Mouse (Mus musculus) midbrain, embryonic 16.5 days (tissue): Measurements from ENCODE around the gene Hlcs. TPM values are rescaled to one million over a fixed set of nuclear protein-coding genes. Genes with fewer than 3 reads are reported as not detected.

Source experiments
- ATAC-seq: fragments of 200-750 bp; cut with Nextera tagmentation; 2 replicates; pipeline ENCODE4 v1.8.0; 2017; ENCODE audit warnings: moderate TSS enrichment
- H3K27ac ChIP-seq: fragments of 300-500 bp; sonication (generic); 2 replicates; pipeline ENCODE4 v1.5.1; 2014; ENCODE audit warnings: mild to moderate bottlenecking, low read length, mixed read lengths
- H3K27me3 ChIP-seq: fragments of 300-500 bp; sonication (generic); 2 replicates; pipeline ENCODE4 v1.6.1; 2014; ENCODE audit warnings: low read depth, low read length, mixed read lengths; ENCODE audit not compliant: control insufficient read depth, insufficient read depth
- H3K36me3 ChIP-seq: fragments of 300-500 bp; sonication (generic); 2 replicates; pipeline ENCODE4 v1.6.1; 2014; ENCODE audit warnings: mild to moderate bottlenecking, low read length, moderate library complexity, mixed read lengths; ENCODE audit not compliant: control insufficient read depth, insufficient read depth
- H3K4me1 ChIP-seq: fragments of 300-500 bp; sonication (generic); 2 replicates; pipeline ENCODE4 v1.6.1; 2014; ENCODE audit warnings: mild to moderate bottlenecking, low read length, mixed read lengths; ENCODE audit not compliant: control insufficient read depth, insufficient read depth
- H3K4me2 ChIP-seq: fragments of 300-500 bp; sonication (generic); 2 replicates; pipeline ENCODE4 v1.6.1; 2014; ENCODE audit warnings: mild to moderate bottlenecking, low read length, mixed read lengths
- H3K4me3 ChIP-seq: fragments of 300-500 bp; sonication (generic); 2 replicates; pipeline ENCODE4 v1.5.1; 2014; ENCODE audit warnings: low read depth, mild to moderate bottlenecking, low read length, moderate library complexity, mixed read lengths
- H3K9ac ChIP-seq: fragments of 300-500 bp; sonication (generic); 2 replicates; pipeline ENCODE4 v1.6.1; 2014; ENCODE audit warnings: low read depth, low read length, mixed read lengths
- H3K9me3 ChIP-seq: fragments of 300-500 bp; sonication (generic); replicated peaks from 2 replicates; pipeline ENCODE4 v1.6.1; 2014; ENCODE audit warnings: mild to moderate bottlenecking, low read length, mixed read lengths; ENCODE audit not compliant: control insufficient read depth, poor library complexity, severe bottlenecking
- whole genome bisulfite sequencing: fragments of 180-500 bp; shearing (Covaris S2); extraction: QIAGEN DNeasy Blood & Tissue Kit; methylation state at CpG from one replicate; pipeline ENCODE4 v1.1.7; 2014; 5-methylcytosine and 5-hydroxymethylcytosine counted together
- polyA plus RNA-seq: library from polyadenylated mRNA; unstranded; fragments of >200 nt; fragmentation: Nextera tagmentation; extraction: Ambion mirVana; gene quantifications from 2 replicates; pipeline ENCODE4 v1.2.1, GENCODE M21; 2015

Hlcs gene
- polyA plus RNA-seq, 1 experiment from 2014 or later, result 8.6 TPM

DNA sequence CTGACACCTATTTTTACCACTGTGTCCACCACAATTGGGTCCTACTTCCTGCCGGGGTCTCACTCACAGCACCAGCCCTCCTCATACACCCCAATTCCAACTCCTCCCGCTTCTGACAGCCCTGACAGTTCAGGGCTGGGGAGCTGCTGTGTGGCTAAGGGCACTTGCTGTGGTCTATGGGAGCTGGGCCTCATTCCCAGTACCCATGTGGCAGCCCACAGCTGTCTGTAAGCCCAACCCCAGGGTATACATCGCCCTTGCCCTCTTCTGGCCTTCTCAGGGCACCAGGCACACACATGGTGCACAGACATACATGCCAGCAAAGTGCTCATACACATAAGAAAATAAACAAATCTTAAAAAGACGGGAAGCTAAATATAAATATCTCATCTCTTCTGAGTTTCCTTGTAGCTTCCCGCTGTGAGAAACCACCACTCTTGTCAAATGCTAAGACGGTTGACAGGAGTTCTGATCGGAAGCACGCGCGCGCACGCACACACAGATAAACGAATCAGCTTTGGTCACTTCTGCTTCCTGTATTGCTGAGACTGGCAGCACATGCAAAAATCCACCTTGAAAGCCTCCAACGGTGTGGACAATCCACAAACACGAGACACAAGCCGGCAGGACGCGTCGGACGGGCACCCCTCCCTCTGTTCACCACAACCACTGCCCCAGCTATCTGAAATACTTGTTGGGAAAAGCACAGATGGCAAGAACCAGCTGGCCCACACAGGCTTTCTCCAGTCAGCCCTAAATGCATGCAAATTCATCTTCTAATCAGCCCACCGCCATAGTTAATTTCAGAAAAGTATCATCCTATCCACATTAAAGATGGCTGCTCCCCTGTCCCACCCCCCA lies 136.1 kb downstream of the Hlcs start:
- no peak for ATAC-seq
- WGBS, result 72% methylated on average over 21 of the region's 21 CpGs

DNA sequence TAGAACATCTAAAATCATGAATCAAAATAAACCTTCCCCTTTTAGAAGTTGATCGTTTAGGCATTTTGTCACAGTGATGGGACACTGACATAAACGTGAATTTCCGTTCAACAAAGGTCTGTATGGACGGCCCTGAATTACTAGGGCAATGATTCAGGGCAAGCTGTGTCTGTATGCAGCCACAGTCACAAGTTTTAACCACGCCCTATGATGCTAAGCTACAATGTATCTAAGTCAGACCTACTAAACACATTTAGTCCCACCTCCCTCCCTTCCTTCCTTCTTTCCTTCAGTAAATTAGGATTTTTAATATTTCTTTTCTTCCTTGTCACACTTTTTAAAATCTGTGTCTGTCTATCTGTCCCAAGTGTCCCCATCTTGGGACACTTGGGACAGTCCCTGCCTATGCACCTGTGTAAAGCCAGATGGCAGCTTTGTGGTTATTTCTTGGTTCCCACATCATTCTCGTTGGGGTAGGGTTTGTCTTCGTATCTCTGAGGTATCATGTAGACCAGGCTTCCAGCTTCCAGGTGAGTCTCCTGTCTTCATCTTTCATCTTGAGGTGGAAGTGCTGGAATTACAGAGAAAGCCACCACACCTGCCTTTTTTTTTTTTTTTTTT lies 137.9 kb downstream of the Hlcs start:
- no peak for ATAC-seq
- Histone ChIP-seq H3K9ac (no peak overlapping the region), H3K9me3 (no peaks in the 10 kb centered on the region), H3K27ac (no peak overlapping the region), H3K4me3 (no peak overlapping the region), H3K36me3 (no peaks in the 10 kb centered on the region), H3K4me2 (no peak overlapping the region), H3K27me3 (peaks cover 44% of the 10 kb centered on the region), H3K4me1 (peaks cover 22% of the 10 kb centered on the region)
- 88% methylated on average over 7 of the region's 7 CpGs for WGBS

More for the DNA sequence above, 136.1 kb downstream of the Hlcs start:
- H3K27ac ChIP-seq, result no peak overlapping the region
- no peak overlapping the region for H3K4me2 ChIP-seq
- peaks cover 23% of the 10 kb centered on the region for H3K4me1 ChIP-seq
- no peaks in the 10 kb centered on the region for H3K36me3 ChIP-seq
- H3K27me3 ChIP-seq, result peaks cover 41% of the 10 kb centered on the region
- H3K4me3 ChIP-seq, result no peak overlapping the region
- H3K9ac ChIP-seq, result no peak overlapping the region
- H3K9me3 ChIP-seq, result no peaks in the 10 kb centered on the region

DNA sequence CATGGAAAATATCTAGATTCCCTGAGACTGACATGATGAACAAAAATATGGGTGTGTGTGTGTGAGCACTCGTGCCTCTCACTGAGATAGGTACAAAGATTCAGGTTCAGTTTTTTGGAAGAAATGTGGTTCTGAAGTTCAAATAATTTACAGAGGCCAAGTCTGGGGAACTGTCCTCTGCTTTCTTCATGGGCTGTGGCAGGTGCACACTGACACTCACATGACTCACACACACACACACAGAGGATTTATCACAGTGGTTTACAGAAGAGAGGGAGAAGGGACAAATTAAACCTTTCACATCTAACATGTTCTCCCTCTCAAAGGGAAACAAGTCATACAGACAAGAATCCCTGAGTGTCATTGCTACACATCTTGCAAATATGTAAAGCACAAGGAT lies 140.0 kb downstream of the Hlcs start:
- 83% methylated on average over 1 of the region's 1 CpGs for WGBS
- 0 out of 2 replicates have a peak, but pooled peaks cover 2% of the 10 kb centered on the region for H3K4me1 ChIP-seq
- no peak overlapping the region for H3K27ac ChIP-seq
- peaks cover 52% of the 10 kb centered on the region for H3K27me3 ChIP-seq
- no peaks in the 10 kb centered on the region for H3K36me3 ChIP-seq
- ATAC-seq, result no peak
- H3K9me3 ChIP-seq, result no peaks in the 10 kb centered on the region
- H3K4me2 ChIP-seq, result no peak overlapping the region
- H3K4me3 ChIP-seq, result no peak overlapping the region
- H3K9ac ChIP-seq, result no peak overlapping the region

DNA sequence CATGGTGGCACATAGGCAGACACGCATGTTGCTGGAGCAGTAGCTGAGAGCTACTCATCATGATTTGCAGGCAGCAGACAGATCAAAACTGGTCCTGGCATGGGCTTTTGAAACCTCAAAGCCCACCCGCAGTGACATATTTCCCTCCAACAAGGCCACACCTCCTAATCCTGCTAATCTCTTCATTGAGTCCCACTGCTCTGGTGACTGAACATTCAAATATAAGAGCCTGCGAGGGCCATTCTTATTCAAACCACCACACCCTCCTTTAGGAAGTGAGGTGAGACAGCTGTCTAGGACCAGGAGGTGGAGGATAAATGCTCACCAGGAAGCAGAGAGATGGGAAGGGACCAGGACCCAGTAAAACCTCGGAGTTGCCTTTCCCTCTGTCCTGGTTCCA lies 143.2 kb downstream of the Hlcs start:
- ATAC-seq, result no peak
- H3K27me3 ChIP-seq, result peaks cover 40% of the 10 kb centered on the region

DNA sequence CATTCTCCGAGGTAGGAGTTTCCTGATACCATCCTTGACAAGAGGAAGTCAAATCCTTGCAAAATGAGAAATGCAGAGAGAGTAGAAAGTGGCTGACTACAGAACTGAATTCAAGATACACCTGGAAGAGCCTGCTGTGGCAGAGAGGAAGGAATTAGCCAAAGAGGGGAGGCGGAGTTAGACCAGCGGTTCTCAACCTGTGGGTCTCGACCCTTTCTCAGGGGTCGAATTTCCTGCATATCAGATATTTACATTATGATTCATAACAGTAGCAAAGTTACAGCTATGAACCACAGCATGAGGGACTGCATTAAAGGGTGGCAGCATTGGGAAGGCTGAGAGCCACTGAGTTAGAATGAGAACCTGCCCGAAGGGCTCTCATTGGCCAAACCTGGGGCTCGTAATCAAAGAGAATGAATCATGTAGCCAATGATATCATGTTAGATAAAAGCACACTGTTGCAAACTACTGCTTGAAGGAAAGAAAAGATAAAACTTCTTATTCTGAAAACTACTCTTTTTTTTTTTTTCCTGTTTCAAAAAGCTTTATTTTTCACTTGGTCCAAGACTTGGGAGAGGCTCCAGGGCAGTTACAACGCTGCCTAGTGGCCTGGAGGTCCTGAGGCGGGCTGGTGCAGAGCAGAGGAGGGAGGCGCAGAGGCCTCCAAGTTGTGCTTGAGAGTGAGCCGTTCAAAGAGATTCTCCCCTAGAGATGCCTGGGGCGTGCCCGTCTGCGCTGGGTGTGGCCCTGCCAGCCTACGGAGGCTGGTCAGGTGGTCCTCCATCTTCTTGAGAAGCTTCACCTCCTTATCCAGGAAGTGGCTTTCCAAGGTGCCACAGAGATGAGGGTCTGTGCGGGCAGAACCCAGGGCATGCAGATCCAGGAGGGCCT lies 144.5 kb downstream of the Hlcs start:
- H3K4me1 ChIP-seq, result peaks cover 4% of the 10 kb centered on the region; the same call in 1 of the 2 replicates
- peaks cover 37% of the 10 kb centered on the region for H3K27me3 ChIP-seq
- H3K4me2 ChIP-seq, result no peak overlapping the region
- H3K36me3 ChIP-seq, result no peaks in the 10 kb centered on the region
- H3K27ac ChIP-seq, result no peak overlapping the region
- 93% methylated on average over 16 of the region's 16 CpGs for WGBS
- ATAC-seq, result no peak
- no peak overlapping the region for H3K9ac ChIP-seq
- H3K9me3 ChIP-seq, result no peaks in the 10 kb centered on the region
- no peak overlapping the region for H3K4me3 ChIP-seq

More for the DNA sequence above, 143.2 kb downstream of the Hlcs start:
- 12% methylated on average over 4 of the region's 4 CpGs for whole genome bisulfite sequencing
- H3K4me2 ChIP-seq, result no peak overlapping the region
- H3K27ac ChIP-seq, result no peak overlapping the region
- no peaks in the 10 kb centered on the region for H3K9me3 ChIP-seq
- no peaks in the 10 kb centered on the region; the same call in 1 of the 2 replicates for H3K4me1 ChIP-seq
- H3K9ac ChIP-seq, result no peak overlapping the region
- no peaks in the 10 kb centered on the region for H3K36me3 ChIP-seq
- H3K4me3 ChIP-seq, result no peak overlapping the region

DNA sequence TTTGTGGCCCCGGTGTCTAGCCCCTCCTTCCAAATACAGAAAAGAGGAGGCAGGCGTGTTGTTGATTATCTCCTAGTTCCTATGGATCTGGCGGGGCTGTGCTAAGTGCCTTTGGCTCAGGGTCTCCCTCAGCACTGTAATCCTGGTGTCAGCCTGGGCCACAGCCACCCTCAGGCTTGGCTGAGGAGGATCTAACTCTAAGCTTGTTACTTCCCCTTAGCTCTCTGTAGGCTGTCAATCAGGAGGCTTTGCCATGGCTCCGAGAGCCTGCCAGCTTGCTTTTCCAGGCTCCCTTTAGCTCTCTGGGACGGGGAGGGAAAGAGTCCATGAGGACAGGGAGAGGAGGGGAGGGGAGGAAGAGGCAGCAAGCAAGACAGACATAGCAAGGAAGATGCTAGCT lies 148.4 kb downstream of the Hlcs start:
- no peak overlapping the region for H3K27ac ChIP-seq
- no peaks in the 10 kb centered on the region for H3K36me3 ChIP-seq
- peak; percentile 80 for ATAC-seq
- H3K4me2 ChIP-seq, result no peak overlapping the region
- peaks cover 11% of the 10 kb centered on the region for H3K27me3 ChIP-seq
- no peaks in the 10 kb centered on the region for H3K9me3 ChIP-seq
- no peak overlapping the region for H3K4me3 ChIP-seq
- H3K4me1 ChIP-seq, result peaks cover 4% of the 10 kb centered on the region; the same call in 1 of the 2 replicates
- WGBS, result 22% methylated on average over 5 of the region's 5 CpGs
- H3K9ac ChIP-seq, result no peak overlapping the region

DNA sequence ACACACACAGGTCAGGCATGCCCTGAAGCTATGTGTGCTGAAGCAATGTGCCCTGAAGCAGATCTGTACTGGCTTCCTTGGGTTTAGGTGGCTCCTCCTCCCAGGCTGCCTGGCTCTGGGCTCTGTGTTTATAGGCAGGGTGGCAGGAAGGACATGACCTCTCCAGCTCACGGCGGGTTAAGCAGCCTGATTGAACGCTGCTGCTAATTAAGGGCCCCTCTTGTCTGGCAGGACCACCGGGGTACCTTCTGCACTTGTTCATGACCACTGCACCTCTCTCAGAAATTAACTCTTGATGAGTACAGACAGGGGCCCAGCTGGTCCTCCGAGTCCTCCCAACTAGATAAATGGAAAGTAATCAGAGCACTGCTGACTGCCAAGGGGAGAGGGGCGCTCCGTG lies 149.1 kb downstream of the Hlcs start:
- no peak for ATAC-seq

DNA sequence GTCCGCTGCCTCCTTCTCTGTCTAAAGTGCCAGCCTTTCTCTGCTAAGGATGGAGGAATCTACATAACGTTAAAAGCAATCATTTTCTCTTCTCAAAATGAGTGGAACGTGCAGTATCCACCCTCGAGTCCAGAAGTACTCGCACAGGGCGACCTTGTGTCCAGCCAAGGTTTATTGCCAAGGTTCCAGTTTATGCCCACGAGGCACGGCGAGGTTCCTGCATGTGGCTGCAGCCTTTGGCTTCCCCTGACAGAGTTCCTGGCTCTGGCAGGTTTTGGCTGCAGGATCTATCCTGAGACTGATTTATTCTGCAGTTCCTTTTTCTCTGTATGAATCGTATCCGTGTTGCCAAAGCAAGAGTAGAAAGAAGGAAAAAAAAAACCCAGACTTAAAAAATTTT lies 150.3 kb downstream of the Hlcs start:
- no peaks in the 10 kb centered on the region for H3K9me3 ChIP-seq
- no peaks in the 10 kb centered on the region for H3K36me3 ChIP-seq
- no peak overlapping the region for H3K27ac ChIP-seq
- no peak overlapping the region for H3K4me3 ChIP-seq
- H3K4me2 ChIP-seq, result no peak overlapping the region
- no peak for ATAC-seq
- H3K27me3 ChIP-seq, result peaks cover 5% of the 10 kb centered on the region
- H3K9ac ChIP-seq, result no peak overlapping the region
- peaks cover 4% of the 10 kb centered on the region; the same call in 1 of the 2 replicates for H3K4me1 ChIP-seq
- 88% methylated on average over 11 of the region's 11 CpGs for WGBS

More for the DNA sequence above, 149.1 kb downstream of the Hlcs start:
- 19% methylated on average over 7 of the region's 7 CpGs for WGBS
- H3K4me2 ChIP-seq, result no peak overlapping the region
- H3K27me3 ChIP-seq, result peaks cover 11% of the 10 kb centered on the region
- H3K4me1 ChIP-seq, result peaks cover 4% of the 10 kb centered on the region; the same call in 1 of the 2 replicates
- H3K36me3 ChIP-seq, result no peaks in the 10 kb centered on the region
- no peak overlapping the region for H3K27ac ChIP-seq
- no peak overlapping the region for H3K4me3 ChIP-seq
- no peaks in the 10 kb centered on the region for H3K9me3 ChIP-seq
- H3K9ac ChIP-seq, result no peak overlapping the region
